Comparison of ENCODE assay signal across 14 mouse cellular contexts in genomic region chr5:92983942-92984341, GRCm38 (mm10).
A peak's percentile ranks its signal among the peaks of the same experiment; 100 is the strongest.
DNase-seq lines count a peak whose midpoint lies in the region; ATAC-seq and TF ChIP-seq lines count a peak whose summit lies in the region.
"Had no signal": no experiment of that assay in that cellular context is flagged by ENCODE, and none has a peak within 500 bp of the region (broad histone marks: within the 10 kb centered on the region; RNA-seq: fewer than 3 reads in every experiment).

No protein-coding gene starts in this region.

- no peak overlapping the region for H3K27ac ChIP-seq in liver, embryonic 14.5 days
- H3K27ac ChIP-seq in embryonic fibroblast, embryonic 13.5 days (ENCODE audit: insufficient read depth, low read length) = no peak overlapping the region
- H3K27ac ChIP-seq: forebrain, embryonic 15.5 days; limb, embryonic 15.5 days; midbrain, embryonic 10.5 days; neural tube, embryonic 13.5 days had no signal

- H3K27me3 ChIP-seq in liver, embryonic 14.5 days (ENCODE audit: control insufficient read depth, insufficient read depth, low read length) = no peaks in the 10 kb centered on the region
- H3K27me3 ChIP-seq: forebrain, embryonic 15.5 days; limb, embryonic 15.5 days; neural tube, embryonic 13.5 days had no signal

- no peak for TF ChIP-seq POLR2A in embryonic fibroblast, embryonic 13.5 days (IDR thresholded peaks at IDR 0.05; ENCODE audit: low read depth, low read length)

- H3K4me1 ChIP-seq in liver, embryonic 14.5 days (replicated peaks; ENCODE audit: control insufficient read depth in 2 of 2, insufficient read depth in 2 of 2, low read length in 1 of 2) = no peaks in the 10 kb centered on the region
- H3K4me1 ChIP-seq in embryonic fibroblast, embryonic 13.5 days (ENCODE audit: control insufficient read depth, insufficient read depth, low read length) = peaks cover 11% of the 10 kb centered on the region

- no peak overlapping the region for H3K4me2 ChIP-seq in liver, embryonic 14.5 days (ENCODE audit: low read depth)
- H3K4me2 ChIP-seq: forebrain, embryonic 15.5 days; limb, embryonic 15.5 days; neural tube, embryonic 13.5 days had no signal

- no peak overlapping the region for H3K9ac ChIP-seq in liver, embryonic 14.5 days (replicated peaks)
- H3K9ac ChIP-seq: forebrain, embryonic 15.5 days; limb, embryonic 15.5 days; neural tube, embryonic 13.5 days had no signal

- no peaks in the 10 kb centered on the region for H3K36me3 ChIP-seq in liver, embryonic 14.5 days (replicated peaks; ENCODE audit: control insufficient read depth, insufficient read depth, low read depth)
- H3K36me3 ChIP-seq: forebrain, embryonic 15.5 days; limb, embryonic 15.5 days; midbrain, embryonic 10.5 days; neural tube, embryonic 13.5 days had no signal

- no peak for ATAC-seq in liver, embryonic 14.5 days (ENCODE audit: insufficient read depth)
- no peak for ATAC-seq in erythroblast, adult 5-6 weeks (replicated peaks; ENCODE audit: low FRiP score, poor library complexity, severe bottlenecking)
- ATAC-seq: forebrain, embryonic 15.5 days had no signal

- no peak for TF ChIP-seq EP300 in liver, embryonic 14.5 days (IDR thresholded peaks at IDR 0.05; ENCODE audit: low read depth)

- H3K9me3 ChIP-seq in liver, embryonic 14.5 days (ENCODE audit: control insufficient read depth, low read length) = no peaks in the 10 kb centered on the region
- H3K9me3 ChIP-seq: forebrain, embryonic 15.5 days; limb, embryonic 15.5 days; midbrain, embryonic 10.5 days; neural tube, embryonic 13.5 days had no signal

- DNase-seq in adrenal gland, postnatal 14 days = peak; percentile 32
- no peak for DNase-seq in adrenal gland, adult (ENCODE audit: inconsistent age in 2 of 2, low spot score in 1 of 2)
- no peak for DNase-seq in liver, embryonic 14.5 days (ENCODE audit: low read depth in 3 of 3, low spot score in 3 of 3)
- DNase-seq in liver (no peak), NIH3T3 (ENCODE audit: low read depth) (peak; percentile 59)
- no peak for DNase-seq in cerebellum, postnatal 25 days
- DNase-seq: adrenal gland, adult 8-10 months; B cell, adult 2 months had no signal

- H3K4me3 ChIP-seq in liver, embryonic 14.5 days (ENCODE audit: insufficient read depth in 1 of 2, low read depth in 2 of 2, low read length in 2 of 2) = no peak overlapping the region
- H3K4me3 ChIP-seq in embryonic fibroblast, embryonic 13.5 days (ENCODE audit: insufficient read depth, low read length) = no peak overlapping the region
- H3K4me3 ChIP-seq: forebrain, embryonic 15.5 days; limb, embryonic 15.5 days; midbrain, embryonic 10.5 days; neural tube, embryonic 13.5 days had no signal

- peak; percentile 55 for TF ChIP-seq CTCF in liver, embryonic 14.5 days (IDR thresholded peaks at IDR 0.05; ENCODE audit: low read depth)
- 0 out of 2 replicates have a peak, but pooled peaks have one; percentile 3 for TF ChIP-seq CTCF in embryonic fibroblast, embryonic 13.5 days (IDR thresholded peaks at IDR 0.05; ENCODE audit: borderline replicate concordance, insufficient read depth, low read length)

- 27% methylated on average over 2 of the region's 2 CpGs for WGBS in liver, embryonic 14.5 days (ENCODE audit: insufficient replicate concordance)

Comparison
In these comparisons a context has a peak if more than half of its experiments do, and no peak if none do; other contexts are left out.
1. DNase-seq: peak in adrenal gland, postnatal 14 days (single experiment) and NIH3T3 (single experiment); none in adrenal gland, adult (0 of 2), liver, embryonic 14.5 days (0 of 3), liver (single experiment) and cerebellum, postnatal 25 days (0 of 2).